Mouse (Mus musculus) intestine, embryonic 15.5 days (tissue): ENCODE results near the gene Hist1h3i. TPM values are rescaled to one million over a fixed set of nuclear protein-coding genes. Genes with fewer than 3 reads are reported as not detected.
A peak's percentile ranks its signal among the peaks of the same experiment; 100 is the strongest.
"Not testable (repeated sequence)": the region's sequence is repeated elsewhere in the genome, so short reads cannot be mapped to it uniquely, and the experiment has no call there.

Experiments
- ATAC-seq: fragments of 200-750 bp; cut with Nextera tagmentation; 2 replicates; pipeline ENCODE4 v1.8.0; 2017; ENCODE audit warnings: moderate TSS enrichment, moderate library complexity
- H3K27ac ChIP-seq: fragments of 300-500 bp; sonication (generic); 2 replicates; pipeline ENCODE4 v1.5.1; 2015; ENCODE audit warnings: mild to moderate bottlenecking, inconsistent platforms
- H3K27me3 ChIP-seq: fragments of 300-500 bp; sonication (generic); replicated peaks from 2 replicates; pipeline ENCODE4 v1.6.1; 2015; ENCODE audit warnings: inconsistent platforms
- H3K36me3 ChIP-seq: fragments of 300-500 bp; sonication (generic); 2 replicates; pipeline ENCODE4 v1.6.1; 2015; ENCODE audit warnings: inconsistent platforms
- H3K4me1 ChIP-seq: fragments of 300-500 bp; sonication (generic); replicated peaks from 2 replicates; pipeline ENCODE4 v1.6.1; 2015; ENCODE audit warnings: inconsistent platforms
- H3K4me2 ChIP-seq: fragments of 300-500 bp; sonication (generic); replicated peaks from 2 replicates; pipeline ENCODE4 v1.6.1; 2015; ENCODE audit warnings: mild to moderate bottlenecking, inconsistent platforms
- H3K4me3 ChIP-seq: fragments of 300-500 bp; sonication (generic); replicated peaks from 2 replicates; pipeline ENCODE4 v1.5.1; 2015; ENCODE audit warnings: inconsistent platforms
- H3K9ac ChIP-seq: fragments of 300-500 bp; sonication (generic); 2 replicates; pipeline ENCODE4 v1.6.1; 2015; ENCODE audit warnings: inconsistent platforms
- H3K9me3 ChIP-seq: fragments of 300-500 bp; sonication (generic); 2 replicates; pipeline ENCODE4 v1.6.1; 2016; ENCODE audit warnings: inconsistent platforms
- WGBS: fragments of 180-500 bp; shearing (Covaris S2); methylation state at CpG from one replicate; pipeline ENCODE4 v1.1.7; 2015; 5-methylcytosine and 5-hydroxymethylcytosine counted together
- polyA plus RNA-seq: library from polyadenylated mRNA; unstranded; fragments of >200 nt; fragmentation: Nextera tagmentation; extraction: Ambion mirVana; gene quantifications from 2 replicates; pipeline ENCODE4 v1.2.1, GENCODE M21; 2015

Hist1h3i gene
- polyA plus RNA-seq, 1 experiment from 2014 or later, result 101 TPM

DNA sequence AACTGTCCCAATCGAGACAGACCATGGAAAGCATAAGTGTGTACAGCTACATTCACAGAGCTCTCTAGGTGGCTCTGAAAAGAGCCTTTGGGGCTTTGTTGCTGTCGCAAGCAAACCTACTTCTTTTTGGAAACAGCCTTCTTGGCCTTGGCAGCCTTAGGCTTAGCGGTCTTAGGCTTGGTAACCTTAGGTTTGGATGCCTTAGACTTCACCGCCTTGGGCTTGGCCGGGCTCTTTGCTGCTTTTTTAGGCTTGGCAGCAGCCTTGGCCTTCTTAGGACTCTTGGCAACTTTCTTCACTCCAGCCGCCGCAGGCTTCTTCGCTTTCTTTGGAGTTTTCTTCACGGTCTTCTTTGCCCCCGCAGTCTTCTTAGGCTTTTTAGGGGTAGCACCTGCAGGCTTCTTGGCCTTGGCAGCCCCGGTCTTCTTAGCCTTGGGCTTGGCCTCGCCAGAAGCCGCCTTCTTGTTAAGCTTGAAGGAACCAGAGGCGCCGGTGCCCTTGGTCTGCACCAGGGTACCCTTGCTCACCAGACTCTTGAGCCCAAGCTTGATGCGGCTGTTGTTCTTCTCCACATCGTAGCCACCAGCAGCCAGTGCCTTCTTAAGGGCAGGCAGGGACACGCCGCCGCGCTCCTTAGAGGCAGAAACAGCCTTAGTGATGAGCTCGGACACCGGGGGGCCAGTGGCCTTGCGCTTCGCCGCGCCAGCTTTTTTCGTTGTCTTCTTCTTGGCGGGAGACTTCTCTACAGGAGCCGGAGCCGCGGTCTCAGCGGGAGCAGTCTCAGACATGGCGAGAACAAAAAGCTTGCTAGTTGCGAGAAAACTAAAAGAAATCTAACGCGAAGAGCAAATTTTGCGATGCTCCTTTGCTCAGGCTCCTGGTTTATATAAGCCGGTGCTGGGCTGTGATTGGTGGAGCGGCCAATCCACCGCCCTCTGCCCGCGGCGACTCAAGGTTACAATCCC is 3.1 kb downstream of the Hist1h3i start, which contains the start of gene Hist1h1b:
Gene Hist1h1b (minus strand): TSS at position 859 of the 965 bp plus-strand sequence.
- peak within 1 kb of the TSS; percentile 83 for H3K9ac ChIP-seq
- H3K27ac ChIP-seq, result peak within 1 kb of the TSS; percentile 95
- H3K4me2 ChIP-seq, result peak within 1 kb of the TSS; percentile 94
- peak within 1 kb of the TSS; percentile 58 for H3K4me3 ChIP-seq
- H3K27me3 ChIP-seq, result no peaks in the 10 kb centered on the region
- H3K4me1 ChIP-seq, result peaks cover 11% of the 10 kb centered on the region
- ATAC-seq, result peak; percentile 63
- WGBS, result 1% methylated on average over 44 of the region's 44 CpGs
- H3K36me3 ChIP-seq, result no peaks in the 10 kb centered on the region
- no peaks in the 10 kb centered on the region for H3K9me3 ChIP-seq

DNA sequence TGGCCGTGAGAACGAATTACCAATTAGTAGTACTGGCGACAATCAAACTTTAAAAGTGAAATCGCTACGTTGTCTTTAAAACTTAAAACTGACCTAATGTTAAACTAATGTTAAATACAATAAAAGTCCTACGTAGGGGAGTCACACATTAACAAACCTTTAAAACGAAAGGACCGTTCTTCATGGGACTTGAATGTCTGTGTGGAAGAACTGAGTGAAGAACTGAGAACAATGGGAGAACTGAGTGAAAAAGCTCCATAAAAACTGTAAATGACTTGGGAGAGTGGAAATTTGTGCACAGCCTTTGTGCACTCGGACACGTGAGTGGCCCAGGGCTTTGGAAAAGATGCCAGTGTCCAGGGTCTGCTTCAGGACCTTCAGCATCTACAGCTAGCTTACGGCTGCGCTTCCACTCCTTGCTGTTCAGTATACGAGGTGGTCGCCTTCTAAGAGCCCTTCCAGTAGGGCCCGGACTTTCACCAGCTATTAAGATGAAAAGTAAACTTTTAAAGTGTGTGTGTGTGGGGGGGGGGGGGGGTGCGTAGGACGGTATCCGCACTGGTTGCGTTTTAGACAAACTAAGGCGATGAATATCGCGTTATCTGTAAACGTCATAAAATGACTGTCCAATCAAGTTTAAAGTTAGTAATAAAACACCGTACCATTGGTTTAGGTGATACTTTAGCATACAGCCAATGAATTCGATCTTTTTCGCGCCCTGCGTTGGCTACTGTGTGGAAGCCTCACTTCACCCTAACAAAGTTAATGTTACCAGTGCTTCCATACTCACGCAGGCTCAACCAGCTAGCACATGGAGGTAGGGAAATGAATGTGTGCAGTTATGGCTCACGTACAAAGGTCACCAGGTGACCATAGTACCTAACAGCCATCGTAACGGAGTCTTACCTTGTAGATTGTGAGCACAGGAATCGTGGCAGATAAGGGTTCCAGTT is 4.1 kb downstream of the Hist1h3i start:
- Histone ChIP-seq H3K27me3 (no peaks in the 10 kb centered on the region), H3K27ac (peak overlapping the region; percentile 95), H3K4me2 (peak overlapping the region; percentile 94), H3K4me3 (peak overlapping the region; percentile 58), H3K36me3 (no peaks in the 10 kb centered on the region), H3K9ac (peak overlapping the region; percentile 83), H3K9me3 (no peaks in the 10 kb centered on the region), H3K4me1 (peaks cover 6% of the 10 kb centered on the region)
- peak; percentile 87 for ATAC-seq
- WGBS, result 3% methylated on average over 33 of the region's 33 CpGs

DNA sequence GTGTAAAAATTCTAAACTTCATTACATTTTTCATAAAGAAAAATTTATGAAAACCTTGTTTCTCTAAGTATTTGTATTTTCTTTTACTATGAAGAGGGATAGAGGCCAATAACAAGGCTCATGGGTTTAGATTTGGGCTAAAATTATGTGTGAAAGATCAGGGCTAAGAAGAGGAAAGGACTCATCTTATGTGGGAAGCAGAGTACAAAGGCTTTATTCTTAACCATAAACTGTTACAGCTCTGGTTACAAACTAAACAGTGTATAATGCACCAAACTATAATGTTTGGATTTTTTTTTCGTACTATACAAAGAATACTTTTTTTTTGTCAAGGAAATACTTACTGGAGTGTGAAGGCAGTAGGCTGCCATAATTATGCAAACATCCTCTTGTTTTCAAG is 27.5 kb downstream of the Hist1h3i start:
- no peak for ATAC-seq
- H3K36me3 ChIP-seq, result no peaks in the 10 kb centered on the region
- no peak overlapping the region for H3K4me2 ChIP-seq
- H3K4me1 ChIP-seq, result 0 out of 2 replicates have a peak, but pooled peaks cover 2% of the 10 kb centered on the region
- H3K27ac ChIP-seq, result no peak overlapping the region
- no peak overlapping the region for H3K9ac ChIP-seq
- no peaks in the 10 kb centered on the region for H3K27me3 ChIP-seq
- no peak overlapping the region for H3K4me3 ChIP-seq
- WGBS, result 63% methylated on average over 1 of the region's 1 CpGs
- no peaks in the 10 kb centered on the region for H3K9me3 ChIP-seq

DNA sequence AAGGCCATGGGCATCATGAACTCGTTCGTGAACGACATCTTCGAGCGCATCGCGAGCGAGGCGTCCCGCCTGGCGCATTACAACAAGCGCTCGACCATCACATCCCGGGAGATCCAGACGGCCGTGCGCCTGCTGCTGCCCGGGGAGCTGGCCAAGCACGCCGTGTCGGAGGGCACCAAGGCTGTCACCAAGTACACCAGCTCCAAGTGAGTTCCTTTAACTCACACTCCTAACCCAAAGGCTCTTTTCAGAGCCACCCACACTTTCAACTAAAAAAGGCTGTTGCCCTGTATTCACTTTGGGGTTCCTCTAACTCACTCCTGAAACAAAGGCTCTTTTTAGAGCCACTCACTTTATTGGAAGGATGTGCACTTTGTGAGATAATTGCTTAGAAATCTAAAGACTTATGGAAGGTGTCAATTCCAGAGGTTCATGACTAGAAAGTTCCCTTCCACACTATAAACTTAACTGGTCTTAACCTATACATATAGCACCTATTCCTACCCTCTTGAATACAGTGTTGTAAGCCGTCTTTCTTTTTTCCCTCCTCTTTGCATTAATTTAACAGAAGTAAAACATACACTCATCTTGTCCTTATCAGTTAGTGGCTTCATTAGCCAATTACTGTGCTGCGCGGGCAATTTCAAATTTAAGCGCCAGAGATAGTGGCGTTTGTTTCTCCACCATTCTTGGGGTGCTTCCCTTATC is 28.7 kb downstream of the Hist1h3i start:
- peak overlapping the region; percentile 48 for H3K9ac ChIP-seq
- H3K4me3 ChIP-seq, result peak overlapping the region; percentile 43
- not testable (repeated sequence) for H3K4me1 ChIP-seq, H3K36me3 ChIP-seq, H3K27me3 ChIP-seq, H3K9me3 ChIP-seq, ATAC-seq
- peak overlapping the region; percentile 70 for H3K4me2 ChIP-seq
- under 1% methylated on average over 17 of the region's 26 CpGs for WGBS
- peak overlapping the region; percentile 91 for H3K27ac ChIP-seq

DNA sequence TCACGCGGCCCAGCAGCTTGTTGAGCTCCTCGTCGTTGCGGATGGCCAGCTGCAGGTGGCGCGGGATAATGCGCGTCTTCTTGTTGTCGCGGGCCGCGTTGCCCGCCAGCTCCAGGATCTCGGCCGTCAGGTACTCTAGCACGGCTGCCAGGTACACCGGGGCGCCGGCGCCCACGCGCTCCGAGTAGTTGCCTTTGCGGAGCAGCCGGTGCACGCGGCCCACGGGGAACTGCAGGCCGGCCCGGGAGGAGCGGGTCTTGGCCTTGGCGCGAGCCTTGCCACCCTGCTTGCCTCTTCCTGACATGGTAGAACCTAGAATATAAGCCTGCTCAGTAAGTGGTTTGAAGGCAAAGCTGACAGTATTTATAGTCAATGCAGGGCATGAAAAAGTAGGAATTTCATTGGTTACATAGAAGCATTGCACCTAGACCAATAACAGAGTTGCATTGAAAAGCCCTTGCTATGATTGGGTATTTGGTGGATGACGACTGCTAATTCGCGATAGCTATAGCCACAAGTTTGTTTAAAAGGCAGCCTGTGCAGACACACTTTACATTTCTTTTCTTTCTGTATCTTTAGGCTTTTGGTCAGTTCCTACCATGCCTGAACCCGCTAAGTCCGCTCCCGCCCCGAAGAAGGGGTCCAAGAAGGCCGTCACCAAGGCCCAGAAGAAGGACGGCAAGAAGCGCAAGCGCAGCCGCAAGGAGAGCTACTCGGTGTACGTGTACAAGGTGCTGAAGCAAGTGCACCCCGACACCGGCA is 29.5 kb downstream of the Hist1h3i start, which contains the start of the genes Hist1h2ak and Hist1h2bn:
Gene Hist1h2ak (minus strand): TSS at position 304 of the 762 bp plus-strand sequence.
Gene Hist1h2bn (plus strand): TSS at position 600 of the 762 bp plus-strand sequence.
- not testable (repeated sequence) for H3K4me1 ChIP-seq, H3K36me3 ChIP-seq, H3K9me3 ChIP-seq, H3K27me3 ChIP-seq
- under 1% methylated on average over 48 of the region's 50 CpGs for WGBS
- Histone ChIP-seq H3K4me2 (peak within 1 kb of the TSS; percentile 70), H3K9ac (peak within 1 kb of the TSS; percentile 58), H3K27ac (peak within 1 kb of the TSS; percentile 91), H3K4me3 (peak within 1 kb of the TSS; percentile 43)
- ATAC-seq, result peak; percentile 94

DNA sequence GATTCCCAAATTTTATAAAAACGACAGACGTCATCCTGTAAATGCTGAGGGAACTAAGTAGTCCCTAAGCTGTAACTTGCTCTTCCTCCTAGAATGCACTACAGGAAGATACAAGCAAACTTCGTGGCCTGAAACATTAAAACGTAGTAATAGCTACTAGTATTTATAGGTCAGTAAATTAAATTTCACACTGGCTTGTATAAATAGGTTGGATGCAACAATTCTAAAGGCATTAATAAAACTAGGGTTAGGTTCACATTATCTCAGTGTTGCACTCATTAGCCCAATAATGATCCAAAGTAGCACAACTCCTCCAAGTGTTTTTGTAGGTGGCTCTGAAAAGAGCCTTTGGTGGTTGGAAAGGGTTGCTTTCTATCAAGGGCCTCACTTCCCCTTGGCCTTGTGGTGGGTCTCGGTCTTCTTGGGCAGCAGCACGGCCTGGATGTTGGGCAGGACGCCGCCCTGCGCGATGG is 30.1 kb downstream of the Hist1h3i start:
- ATAC-seq, result no peak
- WGBS, result 1% methylated on average over 10 of the region's 10 CpGs

DNA sequence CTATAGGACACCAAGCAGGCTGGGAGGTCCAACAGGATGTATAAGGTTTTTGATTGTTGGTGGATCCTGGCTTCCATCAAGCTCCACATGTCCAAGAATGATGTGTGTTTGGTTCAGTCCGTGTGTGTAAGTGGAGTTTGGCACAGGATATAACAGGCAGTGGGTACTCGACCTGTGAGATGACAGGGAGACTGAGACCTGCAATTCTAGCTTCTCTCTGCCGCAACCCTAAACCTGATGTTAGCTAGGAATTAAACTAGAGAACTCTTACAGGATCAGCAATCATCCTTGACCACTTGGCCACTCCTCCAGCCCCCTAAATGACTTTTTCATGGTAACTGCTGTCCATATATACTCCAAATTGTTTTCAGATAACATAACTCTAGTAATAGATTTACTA is 30.8 kb downstream of the Hist1h3i start:
- Histone ChIP-seq H3K4me1 (0 out of 2 replicates have a peak, but pooled peaks cover 5% of the 10 kb centered on the region), H3K4me3 (no peak overlapping the region; the same call in 1 of the 2 replicates), H3K36me3 (no peaks in the 10 kb centered on the region), H3K4me2 (peak overlapping the region; percentile 70; the same call in 1 of the 2 replicates), H3K9me3 (no peaks in the 10 kb centered on the region), H3K9ac (no peak overlapping the region), H3K27ac (0 out of 2 replicates have a peak overlapping the region, but pooled peaks have one; percentile 11), H3K27me3 (no peaks in the 10 kb centered on the region)
- no peak for ATAC-seq
- WGBS, result 26% methylated on average over 3 of the region's 3 CpGs

More for the DNA sequence above, 30.1 kb downstream of the Hist1h3i start:
- peak overlapping the region; percentile 43 for H3K4me3 ChIP-seq
- H3K27ac ChIP-seq, result peak overlapping the region; percentile 91
- no peaks in the 10 kb centered on the region for H3K27me3 ChIP-seq
- no peaks in the 10 kb centered on the region for H3K9me3 ChIP-seq
- peak overlapping the region; percentile 58 for H3K9ac ChIP-seq
- 0 out of 2 replicates have a peak, but pooled peaks cover 2% of the 10 kb centered on the region for H3K4me1 ChIP-seq
- no peaks in the 10 kb centered on the region for H3K36me3 ChIP-seq
- H3K4me2 ChIP-seq, result peak overlapping the region; percentile 70

DNA sequence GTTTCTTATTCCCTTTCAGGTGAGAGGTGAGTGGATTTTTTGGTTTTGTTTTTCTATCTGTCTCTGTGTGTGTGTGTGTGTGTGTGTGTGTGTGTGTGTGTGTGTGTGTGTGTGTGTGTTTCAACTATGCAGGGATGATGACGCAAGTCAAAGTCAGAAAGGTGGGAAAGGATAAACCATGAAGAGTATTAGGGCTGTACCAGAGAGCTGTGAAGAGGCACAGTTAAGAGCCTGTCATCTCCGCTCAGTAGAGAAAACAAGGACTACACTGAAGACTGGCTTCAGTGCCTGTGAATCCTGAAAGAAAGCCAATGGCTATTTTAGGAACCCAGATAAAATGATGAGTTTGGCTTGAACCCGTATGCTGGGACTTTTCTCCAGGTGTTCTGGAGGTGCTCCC is 31.3 kb downstream of the Hist1h3i start:
- H3K36me3 ChIP-seq, result no peaks in the 10 kb centered on the region
- 61% methylated on average over 3 of the region's 3 CpGs for WGBS
- no peak overlapping the region for H3K9ac ChIP-seq
- no peak overlapping the region for H3K4me2 ChIP-seq
- H3K27ac ChIP-seq, result peak overlapping the region; percentile 11; the same call in 1 of the 2 replicates
- no peaks in the 10 kb centered on the region for H3K27me3 ChIP-seq
- ATAC-seq, result no peak
- 0 out of 2 replicates have a peak, but pooled peaks cover 6% of the 10 kb centered on the region for H3K4me1 ChIP-seq
- H3K9me3 ChIP-seq, result no peaks in the 10 kb centered on the region
- H3K4me3 ChIP-seq, result no peak overlapping the region

DNA sequence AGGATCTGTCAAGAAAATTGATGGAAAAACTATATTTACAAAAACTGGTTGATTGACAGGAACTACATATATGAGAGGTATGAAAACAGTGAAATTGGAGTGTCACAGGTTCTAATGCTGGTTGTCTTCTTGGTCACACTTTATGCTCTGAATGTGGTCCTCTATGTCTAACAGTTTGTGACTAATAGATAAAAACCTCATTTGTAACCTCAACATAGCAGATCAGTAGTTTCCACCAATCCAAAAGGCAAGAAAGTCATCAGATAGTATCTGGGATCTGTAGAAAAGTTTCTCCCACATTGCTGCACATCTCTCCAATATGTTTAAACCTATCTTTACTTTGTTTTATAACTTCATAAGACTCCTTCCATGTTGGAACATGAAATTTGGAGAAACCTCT is 31.8 kb downstream of the Hist1h3i start:
- no peaks in the 10 kb centered on the region for H3K27me3 ChIP-seq
- no peaks in the 10 kb centered on the region for H3K36me3 ChIP-seq
- no peak overlapping the region for H3K9ac ChIP-seq
- no peak for ATAC-seq
- H3K4me3 ChIP-seq, result no peak overlapping the region
- H3K9me3 ChIP-seq, result no peaks in the 10 kb centered on the region
- 0 out of 2 replicates have a peak, but pooled peaks cover 6% of the 10 kb centered on the region for H3K4me1 ChIP-seq
- no peak overlapping the region for H3K27ac ChIP-seq
- H3K4me2 ChIP-seq, result no peak overlapping the region

DNA sequence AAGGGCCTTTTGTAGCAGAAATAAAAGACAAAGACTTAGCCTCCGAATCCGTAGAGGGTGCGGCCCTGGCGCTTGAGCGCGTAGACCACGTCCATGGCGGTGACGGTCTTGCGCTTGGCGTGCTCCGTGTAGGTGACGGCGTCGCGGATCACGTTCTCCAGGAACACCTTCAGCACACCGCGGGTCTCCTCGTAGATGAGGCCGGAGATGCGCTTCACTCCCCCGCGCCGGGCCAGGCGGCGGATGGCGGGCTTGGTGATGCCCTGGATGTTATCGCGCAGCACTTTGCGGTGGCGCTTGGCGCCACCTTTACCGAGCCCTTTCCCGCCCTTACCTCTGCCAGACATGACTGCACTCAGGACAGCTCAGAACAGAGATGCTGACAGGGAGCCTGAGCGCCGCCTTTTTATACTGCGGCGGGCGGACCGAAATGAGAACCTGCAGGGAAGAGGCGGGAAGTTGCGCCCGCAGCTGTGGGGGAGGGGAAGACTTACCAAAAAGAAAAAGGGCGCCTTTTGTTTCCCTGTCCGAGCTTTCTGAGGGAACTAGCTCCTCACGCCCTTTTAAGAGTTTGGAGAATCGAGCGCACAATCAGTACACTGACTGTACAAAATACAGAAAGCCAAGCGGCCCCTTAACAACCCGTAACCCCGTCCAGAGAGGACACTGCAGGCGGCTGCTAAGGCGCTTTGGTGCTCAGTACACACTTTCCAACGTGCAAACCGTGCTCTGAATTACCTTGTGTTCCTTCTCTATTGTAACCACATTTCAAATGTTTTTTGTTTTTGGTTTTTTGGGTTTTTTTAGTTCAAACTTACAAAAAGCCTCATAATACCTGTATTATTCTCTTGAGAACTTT is 32.8 kb downstream of the Hist1h3i start, which contains the start of gene Hist1h4k:
Gene Hist1h4k (minus strand): TSS at position 347 of the 859 bp plus-strand sequence.
- Histone ChIP-seq H3K4me3 (peak within 1 kb of the TSS; percentile 44), H3K4me2 (peak within 1 kb of the TSS; percentile 62), H3K27ac (peak within 1 kb of the TSS; percentile 94), H3K9ac (peak within 1 kb of the TSS; percentile 53)
- peak; percentile 84 for ATAC-seq
- not testable (repeated sequence) for H3K27me3 ChIP-seq, H3K4me1 ChIP-seq, H3K36me3 ChIP-seq, H3K9me3 ChIP-seq
- WGBS, result under 1% methylated on average over 51 of the region's 56 CpGs
